Mouse (Mus musculus): ENCODE results near the gene G6pc3. TPM values are rescaled to one million over a fixed set of nuclear protein-coding genes. Genes with fewer than 3 reads are reported as not detected.
A peak's percentile ranks its signal among the peaks of the same experiment; 100 is the strongest.

The G6pc3 gene
- total and polyA plus RNA-seq, 2 experiments from 2014 or later: 18.7 to 55.5 TPM

DNA sequence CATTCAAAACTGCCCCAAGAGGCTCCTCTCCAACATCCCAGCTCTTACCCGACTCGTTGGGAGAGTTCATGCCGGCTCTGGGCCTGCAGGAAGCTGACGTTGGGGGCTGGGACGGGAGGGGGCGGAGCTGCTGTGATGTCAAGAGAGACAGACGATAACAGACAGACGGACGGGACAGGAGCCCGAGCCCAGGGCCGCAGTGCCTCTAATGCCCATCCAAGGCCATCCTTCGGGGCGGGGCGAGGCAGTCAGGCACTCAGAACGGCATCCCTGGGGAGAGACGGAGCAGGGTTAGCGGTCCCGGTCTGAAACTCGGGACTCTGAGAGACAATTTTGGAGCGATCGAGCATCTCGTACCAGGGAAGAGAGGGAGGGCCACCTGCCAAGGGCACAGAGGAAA lies 35.3 kb downstream of the G6pc3 start:
- peak overlapping the region; percentile 27; the same call in 1 of the 2 replicates for H3K27ac ChIP-seq (ENCODE audit: low read depth)
- peak overlapping the region; percentile 12; the same call in 1 of the 2 replicates for H3K4me3 ChIP-seq (ENCODE audit: low read depth, low read length)
- ATAC-seq (ENCODE audit: insufficient read depth, low read depth) (no peak), DNase-seq (ENCODE audit: low spot score) (no peak)
- 16% methylated on average over 22 of the region's 22 CpGs for whole genome bisulfite sequencing
- H3K4me2 ChIP-seq (ENCODE audit: low read depth, low read length): peak overlapping the region; percentile 57
- H3K9me3 ChIP-seq (replicated peaks; ENCODE audit: control insufficient read depth, low read length): no peaks in the 10 kb centered on the region
- no peak for TF ChIP-seq EP300 (IDR thresholded peaks at IDR 0.05; ENCODE audit: low read depth)
- no peak for TF ChIP-seq CTCF (IDR thresholded peaks at IDR 0.05; ENCODE audit: low read depth)
- peaks cover 66% of the 10 kb centered on the region for H3K4me1 ChIP-seq (ENCODE audit: control insufficient read depth, insufficient read depth)
- no peak overlapping the region; the same call in 1 of the 2 replicates for H3K9ac ChIP-seq (replicated peaks; ENCODE audit: low read depth, low read length)
- H3K36me3 ChIP-seq (replicated peaks; ENCODE audit: control insufficient read depth, insufficient read depth, low read length): peaks cover 5% of the 10 kb centered on the region; the same call in 1 of the 2 replicates
- no peaks in the 10 kb centered on the region for H3K27me3 ChIP-seq (ENCODE audit: control insufficient read depth, insufficient read depth, low read length)

GRCm38 (mm10) chr11:102225221-102225620 lies 35.8 kb downstream of the G6pc3 start:
- no peaks in the 10 kb centered on the region for H3K27me3 ChIP-seq (ENCODE audit: control insufficient read depth, insufficient read depth, low read length)
- no peak overlapping the region for H3K4me3 ChIP-seq (ENCODE audit: low read depth, low read length)
- H3K27ac ChIP-seq (ENCODE audit: low read depth): peak overlapping the region; percentile 27; the same call in 1 of the 2 replicates
- DNase-seq (ENCODE audit: low spot score) (no peak), ATAC-seq (ENCODE audit: insufficient read depth, low read depth) (no peak)
- no peak overlapping the region for H3K9ac ChIP-seq (replicated peaks; ENCODE audit: low read depth, low read length)
- H3K4me1 ChIP-seq (ENCODE audit: control insufficient read depth, insufficient read depth): peaks cover 61% of the 10 kb centered on the region
- H3K36me3 ChIP-seq (replicated peaks; ENCODE audit: control insufficient read depth, insufficient read depth, low read length): peaks cover 5% of the 10 kb centered on the region; the same call in 1 of the 2 replicates
- 48% methylated on average over 5 of the region's 5 CpGs for WGBS
- H3K9me3 ChIP-seq (replicated peaks; ENCODE audit: control insufficient read depth, low read length): no peaks in the 10 kb centered on the region
- H3K4me2 ChIP-seq (ENCODE audit: low read depth, low read length): peak overlapping the region; percentile 57; the same call in 1 of the 2 replicates
- TF ChIP-seq EP300 (IDR thresholded peaks at IDR 0.05; ENCODE audit: low read depth): no peak
- TF ChIP-seq CTCF (IDR thresholded peaks at IDR 0.05; ENCODE audit: low read depth): no peak

DNA sequence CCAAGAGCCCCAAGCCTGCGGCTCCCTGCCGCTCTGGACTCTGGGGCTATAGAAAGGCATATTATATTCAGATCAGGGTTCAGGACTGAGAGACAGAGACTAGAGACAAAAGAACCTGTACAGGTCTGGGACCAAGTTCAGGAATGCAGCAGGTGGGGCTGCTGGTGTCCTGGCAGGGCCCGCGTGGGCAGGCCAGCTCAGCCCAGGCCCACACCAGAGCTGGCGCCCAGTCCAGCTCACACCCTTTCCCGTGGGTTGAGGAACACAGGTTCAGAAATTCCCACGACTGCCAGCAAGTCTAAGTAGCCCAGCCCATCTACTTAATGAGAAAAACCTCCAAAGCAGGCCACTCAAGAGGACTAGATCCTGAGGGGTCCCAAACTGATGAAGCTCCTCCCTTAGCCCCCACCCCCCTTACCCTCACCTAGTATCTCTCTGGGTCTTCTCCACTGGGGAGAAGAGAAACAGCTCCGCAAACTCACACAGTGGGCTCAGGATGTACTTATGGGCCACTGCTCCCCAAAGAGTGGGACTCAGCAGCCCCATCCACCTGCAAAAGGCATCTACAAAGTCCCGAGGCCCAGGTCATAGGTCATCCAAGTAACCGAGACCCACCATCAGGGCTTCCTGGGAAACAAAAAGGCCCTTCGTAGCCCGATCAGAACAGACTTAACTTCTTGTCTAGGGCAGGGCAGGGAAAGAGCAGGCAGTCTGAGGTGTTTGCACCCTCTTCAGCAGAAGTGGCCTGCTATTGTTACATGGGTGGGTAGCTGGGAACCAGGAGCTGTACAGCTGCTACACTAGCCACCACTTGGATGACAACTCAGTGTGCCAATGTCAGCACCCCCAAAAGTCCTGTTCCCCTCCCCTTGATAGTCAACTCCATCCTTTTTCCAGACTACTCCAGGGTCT lies 36.9 kb downstream of the G6pc3 start:
- Histone ChIP-seq H3K27me3 (ENCODE audit: control insufficient read depth, insufficient read depth, low read length) (no peaks in the 10 kb centered on the region), H3K9me3 (replicated peaks; ENCODE audit: control insufficient read depth, low read length) (no peaks in the 10 kb centered on the region), H3K4me3 (ENCODE audit: low read depth, low read length) (no peak overlapping the region), H3K36me3 (replicated peaks; ENCODE audit: control insufficient read depth, insufficient read depth, low read length) (peaks cover 2% of the 10 kb centered on the region; the same call in 1 of the 2 replicates), H3K4me2 (ENCODE audit: low read depth, low read length) (no peak overlapping the region), H3K9ac (replicated peaks; ENCODE audit: low read depth, low read length) (no peak overlapping the region), H3K4me1 (ENCODE audit: control insufficient read depth, insufficient read depth) (peaks cover 50% of the 10 kb centered on the region), H3K27ac (ENCODE audit: low read depth) (no peak overlapping the region)
- DNase-seq (ENCODE audit: low spot score) (no peak), ATAC-seq (ENCODE audit: insufficient read depth, low read depth) (no peak)
- TF ChIP-seq CTCF (IDR thresholded peaks at IDR 0.05; ENCODE audit: low read depth): no peak
- no peak for TF ChIP-seq EP300 (IDR thresholded peaks at IDR 0.05; ENCODE audit: low read depth)
- 74% methylated on average over 12 of the region's 12 CpGs for WGBS

DNA sequence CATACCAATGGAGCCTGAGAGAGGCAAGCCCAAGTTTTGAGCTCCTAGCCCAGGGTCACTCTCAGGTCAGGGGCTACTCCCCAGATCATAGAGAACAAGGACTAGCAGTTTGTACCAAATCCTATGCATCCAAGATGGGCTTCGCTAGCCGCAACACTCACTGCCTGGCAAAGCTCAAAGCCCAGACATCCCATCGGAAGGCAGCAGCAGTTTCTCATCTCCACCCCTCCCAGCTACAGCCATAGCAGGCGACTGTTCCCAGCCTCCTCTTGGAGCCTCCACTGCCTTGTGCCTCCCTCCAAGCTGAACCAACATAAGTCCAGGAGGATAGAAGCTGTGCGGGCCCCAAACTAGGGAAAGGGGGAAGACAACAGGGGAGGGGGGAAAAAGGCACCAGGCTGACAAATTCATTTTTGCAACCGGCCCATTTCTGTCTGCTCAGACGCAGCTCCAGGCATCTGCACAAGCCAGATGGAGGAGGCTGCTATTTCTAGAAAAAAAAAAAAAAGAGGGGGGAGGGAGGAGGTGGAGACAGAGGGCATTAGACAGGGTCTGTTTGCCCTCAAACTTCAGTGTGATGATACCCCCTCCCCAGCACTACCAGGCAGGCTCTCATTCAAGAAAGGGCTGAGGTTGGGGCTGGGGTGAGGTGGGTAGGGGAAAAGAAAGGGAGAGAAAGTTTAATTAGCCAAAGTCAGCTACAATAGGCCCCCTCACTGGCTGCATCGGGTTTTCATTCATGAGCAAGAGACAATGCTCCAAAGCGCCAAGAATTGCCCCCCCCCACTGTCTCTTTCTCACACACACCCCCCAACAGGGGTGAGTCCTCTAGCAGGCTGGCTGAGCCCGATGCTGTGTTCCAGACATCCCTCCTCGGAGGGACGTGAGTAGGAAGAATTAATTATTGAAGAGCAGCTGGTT lies 38.1 kb downstream of the G6pc3 start:
- H3K9me3 ChIP-seq (replicated peaks; ENCODE audit: control insufficient read depth, low read length): no peaks in the 10 kb centered on the region
- no peak overlapping the region for H3K27ac ChIP-seq (ENCODE audit: low read depth)
- H3K36me3 ChIP-seq (replicated peaks; ENCODE audit: control insufficient read depth, insufficient read depth, low read length): no peaks in the 10 kb centered on the region
- H3K4me3 ChIP-seq (ENCODE audit: low read depth, low read length): peak overlapping the region; percentile 89; the same call in 1 of the 2 replicates
- no peak for TF ChIP-seq EP300 (IDR thresholded peaks at IDR 0.05; ENCODE audit: low read depth)
- TF ChIP-seq CTCF (IDR thresholded peaks at IDR 0.05; ENCODE audit: low read depth): no peak
- 30% methylated on average over 12 of the region's 12 CpGs for WGBS
- peaks cover 38% of the 10 kb centered on the region for H3K4me1 ChIP-seq (ENCODE audit: control insufficient read depth, insufficient read depth)
- no peak for DNase-seq (ENCODE audit: low spot score)
- no peak for ATAC-seq (ENCODE audit: insufficient read depth, low read depth)
- no peaks in the 10 kb centered on the region for H3K27me3 ChIP-seq (ENCODE audit: control insufficient read depth, insufficient read depth, low read length)
- H3K4me2 ChIP-seq (ENCODE audit: low read depth, low read length): peak overlapping the region; percentile 79
- no peak overlapping the region for H3K9ac ChIP-seq (replicated peaks; ENCODE audit: low read depth, low read length)

- no peak overlapping the region for H3K27ac ChIP-seq (ENCODE audit: low read depth)
- H3K9ac ChIP-seq (replicated peaks; ENCODE audit: low read depth, low read length): 0 out of 2 replicates have a peak overlapping the region, but pooled peaks have one; percentile 93
- 29% methylated on average over 9 of the region's 9 CpGs for WGBS
- H3K4me2 ChIP-seq (ENCODE audit: low read depth, low read length): peak overlapping the region; percentile 79
- H3K27me3 ChIP-seq (ENCODE audit: control insufficient read depth, insufficient read depth, low read length): no peaks in the 10 kb centered on the region
- ATAC-seq (ENCODE audit: insufficient read depth, low read depth) (no peak), DNase-seq (ENCODE audit: low spot score) (no peak)
- TF ChIP-seq EP300 (IDR thresholded peaks at IDR 0.05; ENCODE audit: low read depth) (no peak), CTCF (IDR thresholded peaks at IDR 0.05; ENCODE audit: low read depth) (no peak)
- no peaks in the 10 kb centered on the region for H3K36me3 ChIP-seq (replicated peaks; ENCODE audit: control insufficient read depth, insufficient read depth, low read length)
- no peaks in the 10 kb centered on the region for H3K9me3 ChIP-seq (replicated peaks; ENCODE audit: control insufficient read depth, low read length)
- H3K4me1 ChIP-seq (ENCODE audit: control insufficient read depth, insufficient read depth): peaks cover 33% of the 10 kb centered on the region
- H3K4me3 ChIP-seq (ENCODE audit: low read depth, low read length): peak overlapping the region; percentile 89
Measured at GRCm38 (mm10) chr11:102228191-102228545, 38.7 kb downstream of the G6pc3 start.
